Mouse (Mus musculus) frontal cortex, postnatal 25 days (tissue): Measurements from ENCODE around the gene Ccnt1.
"Not testable (repeated sequence)": the region's sequence is repeated elsewhere in the genome, so short reads cannot be mapped to it uniquely, and the experiment has no call there.

Experiments used
- DNase-seq, 2 experiments: peaks; one replicate each; pipeline ENCODE4 v3.0.0; 2022; ENCODE audit warnings: low spot score in 2 of 2

Ccnt1 gene

DNA sequence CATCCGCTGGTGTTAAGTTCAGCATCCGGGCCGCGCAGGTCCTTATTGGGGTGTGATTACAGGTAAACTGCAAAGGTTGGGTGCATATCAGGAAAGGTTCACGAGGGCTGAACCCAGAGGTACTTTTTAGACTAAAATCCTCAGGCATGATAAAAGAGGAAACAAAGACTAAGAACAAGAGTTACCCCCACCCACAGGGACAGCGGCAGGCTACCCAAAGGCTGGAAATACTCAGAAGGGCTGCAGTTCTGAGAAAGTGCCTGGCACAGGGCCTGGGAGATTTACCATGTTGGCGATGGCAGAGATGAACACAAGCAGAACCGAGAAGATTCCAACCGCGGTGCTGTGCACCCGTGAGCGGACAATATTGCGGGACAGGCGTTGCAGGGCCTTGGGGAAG lies 25.9 kb upstream of the Ccnt1 start:
- no peak for DNase-seq

DNA sequence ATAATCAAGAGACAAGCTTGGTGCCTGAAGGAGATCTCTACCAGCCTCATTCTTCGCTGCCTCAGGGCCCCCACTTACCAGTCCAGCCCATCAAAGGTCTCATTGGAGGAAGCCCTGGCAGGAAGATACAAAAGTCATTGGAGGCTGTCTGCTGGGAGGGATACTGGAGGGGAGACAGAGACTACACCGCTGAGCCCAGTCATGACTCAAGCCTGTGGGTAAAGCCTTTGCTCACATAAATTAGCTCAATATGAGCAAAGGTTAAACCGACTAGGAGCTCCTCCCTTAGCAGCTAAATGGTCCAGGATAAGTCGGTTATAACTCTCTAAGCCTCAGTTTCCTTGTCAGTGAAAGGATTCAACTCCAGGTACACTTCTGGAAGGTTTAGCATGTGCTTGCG lies 24.3 kb upstream of the Ccnt1 start:
- no peak for DNase-seq

DNA sequence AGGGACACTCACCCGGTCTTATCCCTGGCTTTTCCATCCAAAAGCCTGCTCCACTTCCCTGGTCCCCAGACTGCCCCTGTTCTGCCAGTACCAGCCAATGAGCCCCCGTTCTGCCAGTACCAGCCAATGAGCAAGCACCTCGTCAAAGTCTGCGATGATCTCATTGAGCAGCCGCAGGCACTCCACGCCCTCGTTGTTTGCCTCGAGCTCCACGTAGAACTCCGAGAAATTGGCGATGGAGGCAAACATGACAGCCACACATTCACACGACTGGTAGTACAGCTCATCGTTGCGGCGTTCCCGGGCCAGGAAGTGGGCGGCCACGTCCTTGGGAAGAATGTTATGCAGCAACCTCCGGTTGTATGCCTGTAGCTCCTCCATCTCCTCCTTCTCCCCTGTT lies 23.5 kb upstream of the Ccnt1 start:
- DNase-seq, result no peak

DNA sequence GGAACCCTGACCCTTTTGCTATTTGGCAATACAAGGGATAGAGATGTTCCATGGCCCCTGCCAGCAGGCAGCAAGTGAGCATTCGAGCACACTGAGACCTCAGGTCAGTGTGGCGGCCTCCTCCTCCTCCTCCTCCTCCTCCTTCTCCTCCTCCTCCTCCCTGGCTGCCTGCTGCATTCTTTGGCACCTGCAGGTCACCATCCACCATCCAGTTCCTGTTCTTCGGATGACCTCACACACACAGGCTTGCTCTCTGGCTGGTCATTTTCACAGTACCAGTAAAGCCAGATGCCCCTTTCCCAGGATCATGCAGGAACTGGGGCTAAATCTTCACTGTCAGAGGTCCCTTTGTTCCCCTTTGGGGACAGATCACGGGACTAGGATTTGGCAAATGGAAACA lies 20.7 kb upstream of the Ccnt1 start:
- DNase-seq, result no peak

DNA sequence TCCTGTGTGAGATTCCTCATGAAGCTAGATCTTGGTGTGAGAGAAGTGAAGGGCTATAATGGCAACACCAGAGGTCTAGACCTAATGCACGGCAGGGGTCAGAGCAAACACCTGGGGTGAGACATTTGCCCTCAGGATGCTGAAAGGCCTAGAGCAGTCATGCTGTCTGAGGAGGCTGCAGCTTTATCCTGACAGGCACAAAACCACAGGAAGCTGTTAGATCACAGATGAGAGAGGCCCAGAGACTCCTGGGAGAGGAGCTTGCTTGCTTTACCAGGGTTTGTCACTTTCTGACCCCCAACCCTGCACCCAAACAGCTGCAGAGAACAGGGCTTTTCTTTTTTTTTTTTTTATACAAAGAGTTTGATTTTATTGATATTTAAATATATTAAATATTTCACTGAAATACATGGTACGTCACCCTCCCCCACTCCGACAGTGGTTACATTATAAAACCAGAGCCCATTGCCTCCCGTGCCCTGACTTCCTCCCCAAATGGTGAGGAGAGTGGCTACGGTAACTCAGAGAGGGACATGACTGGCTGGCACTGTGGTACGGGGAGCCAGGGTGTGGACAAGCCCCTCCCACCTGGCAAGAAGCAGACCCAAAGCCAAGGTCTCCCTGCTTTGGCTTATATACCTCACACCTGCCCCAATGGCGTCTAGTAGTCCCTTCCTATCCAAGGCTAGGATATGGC lies 19.1 kb upstream of the Ccnt1 start:
- no peak for DNase-seq

DNA sequence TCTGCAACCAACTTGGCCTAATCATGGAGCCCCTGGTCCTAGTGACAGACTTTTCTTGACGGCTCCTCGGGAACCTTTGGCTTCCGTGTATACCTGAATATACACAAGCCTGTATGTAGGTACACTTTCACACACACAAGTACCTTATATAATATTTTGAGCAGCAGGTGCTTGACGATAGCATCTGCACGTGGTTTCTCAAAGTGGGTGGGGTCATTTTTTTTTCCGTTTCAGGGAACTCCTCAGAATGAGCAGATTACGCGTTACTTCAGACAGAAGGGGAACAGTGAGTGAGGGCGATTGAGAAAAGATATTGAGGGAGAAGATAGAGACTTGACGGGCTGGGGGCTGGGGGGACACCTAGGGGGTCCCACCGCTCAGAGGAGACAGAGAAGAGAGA lies 17.0 kb upstream of the Ccnt1 start:
- DNase-seq, result no peak

DNA sequence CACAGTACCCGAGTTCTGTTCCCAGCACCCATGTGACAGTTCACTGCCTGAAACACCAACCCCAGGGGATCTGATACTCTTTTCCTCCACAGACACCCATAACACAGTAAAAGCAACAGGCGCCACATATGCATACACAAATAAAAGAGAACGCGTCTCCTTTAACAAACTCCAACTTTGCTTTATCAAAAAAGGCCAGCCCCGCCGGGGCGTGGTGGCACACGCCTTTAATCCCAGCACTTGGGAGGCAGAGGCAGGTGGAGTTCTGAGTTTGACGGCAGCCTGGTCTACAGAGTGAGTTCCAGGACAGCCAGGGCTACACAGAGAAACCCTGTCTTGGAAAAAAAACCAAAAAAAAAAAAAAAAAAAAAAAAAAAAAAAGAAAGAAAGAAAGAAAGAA lies 15.4 kb upstream of the Ccnt1 start:
- DNase-seq, result not testable (repeated sequence)

DNA sequence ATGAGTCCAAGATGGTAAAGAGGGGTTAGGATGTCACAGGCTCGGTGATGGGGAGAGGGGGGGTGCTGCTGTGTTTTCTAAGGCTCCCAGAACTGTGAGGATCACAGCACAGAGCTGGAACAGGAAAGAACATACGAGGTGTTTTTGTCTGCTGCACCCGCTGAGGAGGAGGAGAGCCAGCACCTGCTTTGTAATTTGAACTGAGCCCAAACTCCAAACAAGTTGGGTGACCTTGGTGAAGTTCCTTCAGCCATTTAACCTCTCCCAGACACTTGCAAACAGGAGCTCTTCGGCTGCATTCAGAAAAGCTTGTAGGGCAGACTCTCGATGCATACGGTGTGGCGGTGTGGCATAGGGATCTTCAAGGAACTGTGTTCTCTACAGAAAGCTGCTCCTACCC lies 14.7 kb upstream of the Ccnt1 start:
- DNase-seq, result no peak

DNA sequence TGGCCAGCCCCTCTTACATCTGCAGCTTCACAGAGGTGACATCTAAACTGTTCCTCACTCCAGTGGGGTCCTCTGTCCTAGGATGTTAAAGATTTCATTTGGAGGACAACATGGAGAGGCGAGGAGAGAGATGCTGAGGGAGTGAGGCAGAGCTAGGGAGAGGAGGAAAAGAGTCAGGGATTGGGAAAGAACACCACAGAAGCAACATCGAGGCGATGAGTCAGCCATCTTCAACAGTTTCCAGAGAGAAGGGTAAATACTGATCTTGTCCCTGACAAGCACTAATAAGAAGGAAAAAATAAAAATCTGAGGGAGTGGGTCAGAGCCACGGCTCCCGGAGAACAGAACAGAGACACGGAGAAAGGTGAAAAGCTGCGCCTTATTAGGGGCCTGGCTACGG lies 12.3 kb upstream of the Ccnt1 start:
- DNase-seq, result no peak

DNA sequence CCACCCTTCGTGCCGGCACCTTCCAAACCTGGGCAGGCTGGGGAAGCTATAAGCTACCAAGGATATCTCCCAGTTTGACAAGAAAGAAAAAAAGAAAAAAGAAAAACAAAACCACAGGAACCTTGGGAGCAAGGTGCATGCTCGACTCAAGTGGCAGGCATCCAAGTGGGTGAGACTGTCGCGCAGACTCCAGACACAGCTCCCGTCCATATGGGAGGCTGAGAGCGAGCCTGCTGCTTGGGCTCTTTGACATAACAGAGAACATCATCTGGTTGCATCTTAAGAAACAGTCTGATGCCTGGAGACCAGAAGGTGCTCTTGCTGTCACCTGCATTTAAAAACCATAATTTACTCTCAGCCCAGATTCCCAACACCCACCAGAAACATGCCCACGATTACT lies 11.7 kb upstream of the Ccnt1 start:
- DNase-seq, result no peak

DNA sequence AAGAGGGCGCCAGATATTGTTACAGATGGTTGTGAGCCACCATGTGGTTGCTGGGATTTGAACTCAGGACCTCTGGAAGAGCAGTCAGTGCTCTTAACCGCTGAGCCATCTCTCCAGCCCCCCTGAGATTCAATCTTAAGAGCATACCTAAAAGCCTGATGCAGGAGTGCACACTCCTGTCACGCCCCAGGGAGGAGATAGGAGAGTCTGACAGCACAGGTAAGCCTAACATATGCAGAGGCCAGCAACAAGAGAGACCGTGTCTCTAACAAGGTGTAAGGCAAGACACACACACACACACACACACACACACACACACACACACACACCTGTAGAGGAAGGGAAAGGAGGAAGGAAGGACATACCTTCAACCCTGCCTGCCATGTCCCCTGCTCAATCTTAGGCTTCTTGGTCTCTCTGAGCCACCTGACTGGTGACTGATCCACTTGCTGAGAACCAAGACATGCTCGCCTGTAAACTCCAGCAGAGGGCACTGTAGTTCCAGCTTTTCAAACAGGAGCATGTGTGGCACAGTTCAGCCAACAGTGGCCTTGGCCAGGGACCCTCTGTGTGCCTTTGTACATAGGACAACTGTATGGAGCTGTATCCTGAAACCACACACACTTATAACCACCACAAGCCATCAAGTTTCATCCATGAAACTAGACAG lies 9.2 kb upstream of the Ccnt1 start:
- peak; percentile 60 to 74 for DNase-seq

DNA sequence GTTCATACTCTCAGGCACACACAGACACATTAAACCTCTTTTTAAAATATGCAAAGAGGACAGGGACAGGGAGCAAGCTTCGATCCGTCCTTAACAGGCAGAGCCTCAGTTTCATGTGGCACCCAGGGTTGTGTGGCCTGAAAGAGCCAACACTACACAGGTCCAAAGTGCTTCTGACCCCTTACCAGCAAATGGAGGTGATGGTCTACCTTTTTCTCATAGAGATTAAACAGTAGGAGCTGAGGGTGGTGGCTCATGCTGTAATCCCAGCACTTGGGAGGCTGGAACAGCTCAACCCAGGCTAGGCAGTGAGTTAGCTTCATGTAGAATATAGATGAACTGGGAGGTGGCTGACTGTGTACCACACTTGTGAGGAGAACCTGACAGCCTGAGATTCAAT lies 8.6 kb upstream of the Ccnt1 start:
- no peak for DNase-seq

DNA sequence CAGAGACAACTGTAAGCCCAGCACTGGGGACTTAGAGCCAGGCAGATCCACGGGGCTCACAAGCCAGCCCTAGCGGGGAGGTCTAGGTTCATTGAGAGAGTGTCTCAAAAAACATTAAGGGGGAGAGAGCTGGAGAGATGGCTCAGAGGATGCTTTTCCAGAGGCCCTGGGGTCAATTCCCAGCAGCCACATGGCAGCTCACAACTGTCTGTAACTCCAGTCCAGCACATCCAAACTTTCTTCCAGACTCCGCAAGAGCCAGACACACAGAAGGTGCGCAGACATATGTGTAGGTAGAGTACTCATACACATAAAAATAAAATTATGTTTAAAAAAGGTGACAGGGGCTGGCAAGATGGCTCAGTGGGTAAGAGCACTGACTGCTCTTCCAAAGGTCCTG lies 2.6 kb upstream of the Ccnt1 start:
- DNase-seq, result no peak

DNA sequence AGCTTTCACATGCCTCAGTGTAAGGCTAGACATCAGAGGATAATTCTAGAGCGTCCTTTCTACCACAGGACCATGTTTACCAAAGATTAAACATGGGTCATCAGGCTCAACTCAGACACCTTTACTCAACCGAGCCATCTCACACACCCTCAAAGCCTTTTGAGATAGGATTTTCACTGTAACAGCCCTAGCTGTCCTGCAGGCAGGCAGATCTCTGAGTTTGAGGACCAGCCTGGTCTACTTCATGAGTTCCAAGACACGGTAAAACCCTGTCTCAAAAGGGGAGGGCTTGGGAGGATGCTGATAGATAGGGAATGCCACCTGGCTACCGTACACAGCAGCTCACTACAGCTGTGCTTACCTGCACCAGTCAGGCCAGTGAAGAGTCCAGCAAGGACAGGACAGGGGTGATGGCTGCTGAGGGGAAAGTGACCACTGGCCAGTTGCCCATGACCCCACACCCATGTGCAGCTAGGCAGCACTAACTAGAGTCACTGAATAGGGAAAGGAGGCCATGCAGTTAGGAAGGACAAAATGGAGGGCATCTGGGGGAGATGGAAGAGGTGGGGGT lies 843 bp downstream of the Ccnt1 start:
- DNase-seq, result no peak

DNA sequence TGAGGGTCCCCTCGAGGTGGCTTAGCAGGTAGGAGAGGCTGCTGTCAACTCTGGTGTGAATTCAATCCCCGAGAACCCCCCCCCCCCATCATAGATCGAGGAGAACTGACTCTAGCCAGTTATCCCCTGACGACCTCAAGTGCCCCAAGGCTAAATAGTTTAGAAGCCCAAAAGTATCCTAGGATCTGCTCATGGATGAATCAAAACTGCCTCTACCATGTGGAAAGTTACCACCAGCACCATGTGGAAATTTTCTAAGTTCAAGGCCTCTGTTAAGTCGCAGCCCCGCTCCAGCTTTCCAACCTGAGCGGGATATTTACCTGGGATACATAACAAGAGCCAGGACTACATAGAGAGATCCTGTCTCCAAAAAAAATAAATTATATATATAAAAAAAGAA lies 1.5 kb downstream of the Ccnt1 start:
- no peak for DNase-seq

DNA sequence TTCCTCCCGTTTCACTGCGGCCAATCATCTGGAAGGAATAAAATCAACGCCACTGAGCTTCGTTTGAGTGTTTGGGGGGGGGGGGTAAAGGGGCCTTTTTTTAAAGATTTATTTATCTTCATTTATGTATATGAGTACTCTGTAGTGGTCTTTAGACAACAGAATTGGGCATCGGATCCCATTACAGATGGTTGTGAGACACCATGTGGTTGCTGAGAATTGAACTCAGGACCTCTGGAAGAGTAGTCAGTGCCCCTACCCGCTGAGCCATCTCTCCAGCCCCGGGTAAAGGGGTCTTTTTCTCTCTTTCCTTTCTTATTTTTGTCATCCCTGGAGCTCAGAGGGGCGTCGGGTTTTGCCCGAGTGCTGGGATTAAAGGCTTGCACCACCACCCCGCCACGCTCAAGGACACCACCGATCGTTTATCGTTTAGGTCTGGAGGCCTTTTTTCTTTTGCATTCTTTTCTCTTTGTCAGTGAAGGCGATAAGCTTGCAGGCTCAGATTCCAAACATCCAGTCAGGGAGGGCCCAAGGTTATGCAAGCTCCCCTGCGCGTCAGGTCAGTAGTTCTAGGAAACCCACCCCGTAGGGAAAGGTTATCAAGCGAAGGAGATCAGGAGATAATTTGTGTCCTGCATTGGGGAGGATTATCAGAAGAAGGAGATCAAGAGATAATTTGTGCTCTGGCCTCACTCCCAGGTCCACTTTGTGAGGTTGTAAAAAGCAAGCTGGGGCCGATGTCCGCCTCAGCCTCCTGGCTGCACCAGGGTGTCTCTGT lies 2.3 kb downstream of the Ccnt1 start:
- DNase-seq, result no peak

DNA sequence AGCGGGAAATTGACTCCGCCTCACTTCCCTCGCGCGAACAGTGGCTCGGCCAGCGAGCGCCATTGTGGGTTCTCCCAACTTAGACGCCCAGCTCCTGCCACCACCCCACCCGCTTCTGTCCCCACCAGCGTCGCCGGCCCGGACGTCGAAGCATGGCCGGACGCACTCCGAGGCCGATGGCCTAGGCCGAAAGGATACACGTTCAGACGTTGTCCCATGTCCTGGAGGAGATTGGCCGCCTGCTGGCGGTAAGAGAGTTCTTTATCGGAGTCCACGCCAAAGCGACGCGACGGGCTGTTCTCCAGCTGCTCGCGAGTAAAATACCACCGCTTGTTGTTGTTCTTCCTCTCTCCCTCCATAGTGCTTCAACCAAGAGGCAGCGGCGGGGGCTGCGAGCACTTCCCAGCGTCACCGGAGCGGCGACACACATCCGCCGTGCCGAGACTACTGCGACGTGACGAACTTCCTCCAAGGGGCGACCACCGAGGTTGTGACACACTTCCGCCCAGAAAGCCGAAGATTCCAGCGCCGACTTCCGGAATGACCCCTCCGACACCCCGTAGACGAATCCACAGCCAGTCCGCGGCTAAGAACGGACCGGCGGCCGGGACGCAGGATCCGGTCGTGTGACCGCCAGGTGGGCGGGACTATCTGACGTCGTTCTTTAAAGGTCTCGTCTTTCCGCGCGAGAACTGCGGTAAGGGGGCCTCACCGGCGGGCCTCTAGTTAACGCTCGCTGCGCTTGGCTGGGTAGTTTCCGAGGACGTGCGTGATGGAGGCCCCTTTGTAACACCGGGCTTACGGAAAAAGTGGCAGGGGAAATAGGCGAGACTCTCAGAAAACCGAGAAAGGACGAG lies 3.2 kb downstream of the Ccnt1 start:
- peak; percentile 100 for DNase-seq

DNA sequence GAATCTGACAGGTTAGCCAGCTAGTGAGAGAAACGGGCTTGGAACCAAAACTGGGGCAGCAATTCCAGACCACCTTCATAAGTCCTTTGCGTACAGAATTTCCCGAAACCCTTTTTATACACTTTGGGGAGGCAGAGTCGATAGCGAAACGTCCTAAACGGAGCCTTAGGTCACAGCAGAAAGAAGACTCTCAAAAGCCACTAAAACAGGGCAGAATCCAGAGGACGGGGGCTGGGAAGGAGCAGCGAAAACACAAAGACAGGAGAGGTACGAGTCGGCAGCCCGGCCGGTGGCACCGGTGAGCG lies 3.8 kb downstream of the Ccnt1 start:
- DNase-seq, result no peak

DNA sequence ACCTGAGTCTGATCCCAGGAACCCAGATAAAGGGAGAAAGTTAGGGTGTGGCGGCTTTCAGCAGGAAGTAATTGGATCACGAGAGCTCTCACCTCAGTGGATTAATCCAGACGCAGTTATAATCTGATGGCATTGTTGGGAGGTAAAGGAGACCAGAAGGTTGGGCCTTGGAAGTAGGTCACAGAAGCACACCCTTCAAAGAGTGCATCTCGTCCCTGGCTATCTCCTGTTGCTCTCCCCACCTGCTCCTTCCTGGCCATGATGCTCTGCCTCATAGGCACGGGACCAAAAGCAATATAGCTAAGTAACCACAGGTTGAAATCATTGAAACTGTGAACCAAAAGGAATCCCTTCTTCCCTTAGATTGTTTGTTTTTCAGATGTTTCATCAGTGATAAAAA lies 13.5 kb downstream of the Ccnt1 start:
- no peak for DNase-seq

DNA sequence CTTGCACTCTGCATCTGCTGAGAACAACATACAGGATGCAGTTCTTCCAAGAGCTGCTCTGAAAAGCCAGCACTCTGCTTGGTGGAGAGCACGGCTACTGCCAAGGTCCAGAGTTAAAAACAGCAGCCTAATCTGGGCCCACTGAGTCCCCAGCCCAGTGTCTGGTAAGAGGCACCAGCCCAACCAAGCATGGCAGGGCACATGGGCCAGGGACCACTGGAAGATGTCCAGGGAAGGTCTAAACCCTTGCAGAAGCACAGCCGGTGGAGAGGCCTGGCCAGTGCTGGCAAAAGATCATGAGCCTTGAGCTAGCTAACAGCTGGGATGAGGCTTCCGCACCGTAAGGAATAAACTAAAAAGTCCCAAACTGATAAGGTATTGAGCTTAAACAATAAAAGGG lies 14.8 kb downstream of the Ccnt1 start:
- DNase-seq, result no peak

DNA sequence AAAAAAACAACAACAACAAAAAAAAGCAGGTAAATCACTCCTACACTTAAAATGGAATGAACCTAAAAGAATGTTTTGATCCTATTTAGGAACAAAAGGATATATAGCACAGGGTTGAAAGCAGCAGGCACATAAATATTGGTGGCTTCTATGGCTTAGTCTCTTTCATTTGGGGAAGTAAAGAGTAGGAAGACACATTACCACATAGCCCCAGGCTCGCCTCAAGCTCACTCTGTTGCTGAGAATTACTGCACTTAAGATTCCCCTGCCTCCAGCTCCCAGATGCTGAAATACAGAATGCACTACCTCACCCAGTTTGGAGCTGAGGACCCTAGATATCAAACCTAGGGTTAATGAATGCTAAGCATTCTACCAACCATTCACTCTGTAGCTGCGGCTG lies 18.0 kb downstream of the Ccnt1 start:
- DNase-seq, result no peak

DNA sequence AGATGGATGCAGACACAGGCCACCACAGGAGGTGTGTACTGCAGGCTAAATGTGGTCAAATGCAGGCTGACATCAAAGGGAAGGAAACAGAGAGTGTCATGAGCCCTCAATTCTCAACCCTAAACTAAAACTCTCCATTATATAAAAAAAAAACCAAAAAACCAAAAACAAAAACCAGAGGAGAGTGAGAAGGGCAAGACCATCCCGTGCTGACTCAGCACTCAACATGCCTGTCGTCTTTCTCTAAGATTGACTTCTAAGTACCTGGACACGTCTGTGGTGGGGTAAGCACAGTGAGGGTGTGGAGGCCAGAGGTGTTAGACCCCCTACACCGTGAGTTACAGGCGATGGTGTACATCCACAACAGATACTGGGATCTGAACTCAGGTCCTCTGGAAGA lies 23.9 kb downstream of the Ccnt1 start:
- DNase-seq, result no peak
